Comparison of ENCODE assay signal across 32 mouse cellular contexts in the genomic region with DNA sequence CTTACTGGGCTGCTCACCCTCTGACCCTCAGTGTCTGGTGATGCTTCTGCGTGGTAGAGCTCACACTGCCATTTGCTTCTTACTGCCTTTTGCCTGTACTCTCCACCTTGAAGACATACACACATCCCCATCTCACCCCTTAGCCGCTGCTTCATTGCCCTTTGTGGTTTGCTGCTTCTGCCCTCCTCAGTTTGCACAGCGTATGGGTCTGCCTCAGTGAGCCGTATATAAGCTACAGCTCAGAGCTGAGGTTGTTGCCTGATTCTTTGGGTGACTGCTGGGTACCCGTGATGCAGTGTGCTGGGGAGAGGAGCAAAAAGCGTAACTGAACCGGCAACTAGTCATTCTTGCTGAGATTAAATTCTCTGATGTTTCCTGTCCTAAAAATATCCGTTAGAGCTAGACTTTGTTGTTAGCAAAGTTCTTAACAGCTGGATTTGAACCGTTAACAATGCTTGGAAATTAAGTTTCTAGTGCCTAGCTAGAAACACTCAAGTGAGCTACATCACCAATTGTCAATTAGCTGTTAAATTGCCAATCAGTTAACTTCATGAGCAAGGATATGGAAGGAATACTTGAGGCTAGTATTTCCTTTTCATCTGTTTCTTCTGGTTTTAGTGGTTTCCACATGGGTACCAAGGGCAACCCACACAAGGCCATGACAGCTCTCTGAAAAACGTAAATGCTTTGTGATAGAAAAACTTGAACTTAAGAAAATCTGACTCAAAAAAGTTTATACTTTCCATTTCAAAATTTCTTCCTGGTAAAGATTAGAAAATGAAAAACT. TPM values are rescaled to one million over a fixed set of nuclear protein-coding genes. Genes with fewer than 3 reads are reported as not detected.
DNase-seq lines count a peak whose midpoint lies in the region; ATAC-seq lines count a peak whose summit lies in the region.
"Had no signal": no experiment of that assay in that cellular context is flagged by ENCODE, and none has a peak within 500 bp of the region (broad histone marks: within the 10 kb centered on the region; RNA-seq: fewer than 3 reads in every experiment).

No protein-coding gene starts in this region.

- H3K4me3 ChIP-seq in megakaryocyte, embryonic 14.5 days (replicated peaks), result peak overlapping the region; percentile 60
- H3K4me3 ChIP-seq in midbrain, embryonic 15.5 days, result no peak overlapping the region
- H3K4me3 ChIP-seq in heart, embryonic 10.5 days, result no peak overlapping the region
- H3K4me3 ChIP-seq: embryonic facial prominence, embryonic 13.5 days; heart, embryonic 15.5 days; hindbrain, embryonic 13.5 days; left cerebral cortex, adult 2 months; limb, embryonic 12.5 days; liver, embryonic 15.5 days; midbrain, embryonic 12.5 days; neural tube, embryonic 15.5 days had no signal

- H3K27me3 ChIP-seq in megakaryocyte, embryonic 14.5 days (replicated peaks), result no peaks in the 10 kb centered on the region
- H3K27me3 ChIP-seq in splenic B cell, adult 2 months (ENCODE audit: control insufficient read depth, insufficient read depth, low read length, poor library complexity, severe bottlenecking), result no peaks in the 10 kb centered on the region
- H3K27me3 ChIP-seq in midbrain, embryonic 15.5 days (replicated peaks), result no peaks in the 10 kb centered on the region
- no peaks in the 10 kb centered on the region for H3K27me3 ChIP-seq in heart, embryonic 10.5 days (ENCODE audit: insufficient read depth, poor library complexity, severe bottlenecking)
- H3K27me3 ChIP-seq: embryonic facial prominence, embryonic 13.5 days; heart, embryonic 15.5 days; hindbrain, embryonic 13.5 days; limb, embryonic 12.5 days; liver, embryonic 15.5 days; midbrain, embryonic 12.5 days; neural tube, embryonic 15.5 days had no signal

- peaks cover 20% of the 10 kb centered on the region for H3K4me1 ChIP-seq in megakaryocyte, embryonic 14.5 days
- no peaks in the 10 kb centered on the region for H3K4me1 ChIP-seq in midbrain, embryonic 15.5 days
- no peaks in the 10 kb centered on the region for H3K4me1 ChIP-seq in heart, embryonic 10.5 days
- H3K4me1 ChIP-seq: embryonic facial prominence, embryonic 13.5 days; heart, embryonic 15.5 days; hindbrain, embryonic 13.5 days; limb, embryonic 12.5 days; liver, embryonic 15.5 days; midbrain, embryonic 12.5 days; neural tube, embryonic 15.5 days had no signal

- no peaks in the 10 kb centered on the region for H3K9me3 ChIP-seq in megakaryocyte, embryonic 14.5 days
- H3K9me3 ChIP-seq in midbrain, embryonic 15.5 days, result no peaks in the 10 kb centered on the region
- H3K9me3 ChIP-seq in heart, embryonic 10.5 days, result no peaks in the 10 kb centered on the region
- H3K9me3 ChIP-seq: embryonic facial prominence, embryonic 13.5 days; G1E; heart, embryonic 15.5 days; hindbrain, embryonic 13.5 days; limb, embryonic 12.5 days; liver, embryonic 15.5 days; midbrain, embryonic 12.5 days; neural tube, embryonic 15.5 days had no signal

- peak; percentile 45 for DNase-seq in splenic B cell, adult 2 months (ENCODE audit: low read depth, low spot score)
- DNase-seq in kidney, postnatal 25 days, result no peak
- no peak for DNase-seq in heart, embryonic 10.5 days (ENCODE audit: low spot score)
- DNase-seq: adrenal gland, postnatal 10 days; cerebellum, adult 11 months; cerebellum, adult 9-10 months; cerebellum, postnatal 36 days; embryo, embryonic 11 days; forebrain, postnatal 0 days; kidney, adult 2 months; kidney, postnatal 4 days; lung, embryonic 14.5 days; lung, postnatal 14 days; thymus, postnatal 14 days had no signal

- no peak overlapping the region for H3K4me2 ChIP-seq in midbrain, embryonic 15.5 days
- H3K4me2 ChIP-seq: embryonic facial prominence, embryonic 13.5 days; heart, embryonic 15.5 days; hindbrain, embryonic 13.5 days; limb, embryonic 12.5 days; liver, embryonic 15.5 days; lung, embryonic 14.5 days; midbrain, embryonic 12.5 days; neural tube, embryonic 15.5 days had no signal

- H3K9ac ChIP-seq in midbrain, embryonic 15.5 days, result no peak overlapping the region
- H3K9ac ChIP-seq: embryonic facial prominence, embryonic 13.5 days; forebrain, postnatal 0 days; heart, embryonic 15.5 days; hindbrain, embryonic 13.5 days; limb, embryonic 12.5 days; liver, embryonic 15.5 days; lung, embryonic 14.5 days; midbrain, embryonic 12.5 days; neural tube, embryonic 15.5 days had no signal

- ATAC-seq in megakaryocyte, adult 5-6 weeks (ENCODE audit: poor library complexity, severe bottlenecking), result no peak
- ATAC-seq in activated CD4-positive, CD25-positive, alpha-beta regulatory T cell, adult 4 months, result peak; percentile 53
- peak; percentile 65 for ATAC-seq in inflammation-experienced regulatory T-cells, adult 6 months
- no peak for ATAC-seq in midbrain, embryonic 15.5 days (replicated peaks)
- ATAC-seq: forebrain, postnatal 0 days had no signal

- WGBS in midbrain, embryonic 15.5 days, result 95% methylated on average over 10 of the region's 10 CpGs
- WGBS in heart, embryonic 10.5 days, result 92% methylated on average over 10 of the region's 10 CpGs

- peaks cover 83% of the 10 kb centered on the region for H3K36me3 ChIP-seq in megakaryocyte, embryonic 14.5 days (replicated peaks; ENCODE audit: low read length)
- no peaks in the 10 kb centered on the region; the same call in 1 of the 2 replicates for H3K36me3 ChIP-seq in splenic B cell, adult 2 months (ENCODE audit: control insufficient read depth, insufficient read depth, low read length, poor library complexity, severe bottlenecking)
- H3K36me3 ChIP-seq in midbrain, embryonic 15.5 days (replicated peaks), result no peaks in the 10 kb centered on the region
- peaks cover 87% of the 10 kb centered on the region for H3K36me3 ChIP-seq in heart, embryonic 10.5 days
- H3K36me3 ChIP-seq: neural tube, embryonic 15.5 days had no signal

- no peak overlapping the region for H3K27ac ChIP-seq in midbrain, embryonic 15.5 days
- no peak overlapping the region for H3K27ac ChIP-seq in heart, embryonic 10.5 days
- H3K27ac ChIP-seq: embryonic facial prominence, embryonic 13.5 days; heart, embryonic 15.5 days; hindbrain, embryonic 13.5 days; left cerebral cortex, adult 2 months; limb, embryonic 12.5 days; liver, embryonic 15.5 days; midbrain, embryonic 12.5 days; neural tube, embryonic 15.5 days had no signal

RNA-seq across cellular contexts. Expression of a gene that starts 22.5 kb away (rescaled TPM):
- polyA plus RNA-seq in megakaryocyte, embryonic 14.5 days (2012; ENCODE audit: insufficient read depth, low replicate concordance), result 3.9 TPM in 1 of 2 replicates, not detected in the other
- 6.4 and 7.9 TPM in 2 replicates for total RNA-seq in megakaryocyte, adult 5-6 weeks (2015)
- 2.1 and 2.2 TPM in 2 replicates for total RNA-seq in megakaryocyte, adult 5-6 weeks (2017)
- 10 to 100 TPM; 18.0 to 18.3 TPM for polyA plus RNA-seq in activated CD4-positive, CD25-positive, alpha-beta regulatory T cell, adult 4 months (2017; shearing (Covaris generic))
- polyA plus RNA-seq in inflammation-experienced regulatory T-cells, adult 6 months (2017; shearing (Covaris generic)), result 10 to 100 TPM; 10.2 to 17.5 (median 13.8) TPM
- 29.7 and 29.9 TPM in 2 replicates for polyA plus RNA-seq in midbrain, embryonic 15.5 days (2015; fragmentation: Nextera tagmentation; extraction: Ambion mirVana)
- polyA plus RNA-seq in heart, embryonic 10.5 days (2016; fragmentation: Nextera tagmentation; extraction: Ambion mirVana), result 15.7 and 16.1 TPM in 2 replicates

RNA-seq across cellular contexts. Expression of a gene that starts 35.9 kb away (rescaled TPM):
- not detected in 2 replicates for polyA plus RNA-seq in megakaryocyte, embryonic 14.5 days (2012; ENCODE audit: insufficient read depth, low replicate concordance)
- total RNA-seq in megakaryocyte, adult 5-6 weeks (2015), result not detected in 2 replicates
- total RNA-seq in megakaryocyte, adult 5-6 weeks (2017), result 0.15 TPM in 1 of 2 replicates, not detected in the other
- 1 to 10 TPM in 1 of 2 experiments, not detected in 1; 1.4 TPM for polyA plus RNA-seq in activated CD4-positive, CD25-positive, alpha-beta regulatory T cell, adult 4 months (2017; shearing (Covaris generic))
- 1 to 10 TPM in 1 of 3 experiments, under 1 TPM in 2; 0.38 to 1.3 (median 0.66) TPM for polyA plus RNA-seq in inflammation-experienced regulatory T-cells, adult 6 months (2017; shearing (Covaris generic))
- polyA plus RNA-seq in midbrain, embryonic 15.5 days (2015; fragmentation: Nextera tagmentation; extraction: Ambion mirVana), result 0.83 and 0.97 TPM in 2 replicates
- polyA plus RNA-seq in heart, embryonic 10.5 days (2016; fragmentation: Nextera tagmentation; extraction: Ambion mirVana), result 0.27 and 0.73 TPM in 2 replicates
- total RNA-seq: gastrocnemius, adult 8-10 months; heart, adult 8-10 months; liver, adult 2 months had no signal
- polyA plus RNA-seq: G1E; intestine, embryonic 14.5 days; kidney, adult 2 months; liver, adult 2 months had no signal

RNA-seq across cellular contexts. Expression of a gene that starts 47.8 kb away (rescaled TPM):
- 1.3 and 2.1 TPM in 2 replicates for polyA plus RNA-seq in megakaryocyte, embryonic 14.5 days (2012; ENCODE audit: insufficient read depth, low replicate concordance)
- 122 and 123 TPM in 2 replicates for total RNA-seq in megakaryocyte, adult 5-6 weeks (2015)
- total RNA-seq in megakaryocyte, adult 5-6 weeks (2017), result 396 and 423 TPM in 2 replicates
- polyA plus RNA-seq in activated CD4-positive, CD25-positive, alpha-beta regulatory T cell, adult 4 months (2017; shearing (Covaris generic)), result 10 to 100 TPM; 16.8 to 19.3 TPM
- 10 to 100 TPM in 1 of 3 experiments, 1 to 10 TPM in 2; 5.3 to 43.6 (median 6.4) TPM for polyA plus RNA-seq in inflammation-experienced regulatory T-cells, adult 6 months (2017; shearing (Covaris generic))
- 9.8 and 12.1 TPM in 2 replicates for polyA plus RNA-seq in midbrain, embryonic 15.5 days (2015; fragmentation: Nextera tagmentation; extraction: Ambion mirVana)
- 37.3 and 46.9 TPM in 2 replicates for polyA plus RNA-seq in heart, embryonic 10.5 days (2016; fragmentation: Nextera tagmentation; extraction: Ambion mirVana)

RNA-seq across cellular contexts. Expression of a gene that starts 47.8 kb away (rescaled TPM):
- polyA plus RNA-seq in megakaryocyte, embryonic 14.5 days (2012; ENCODE audit: insufficient read depth, low replicate concordance), result 2.4 TPM in 1 of 2 replicates, not detected in the other
- 67.0 and 70.8 TPM in 2 replicates for total RNA-seq in megakaryocyte, adult 5-6 weeks (2015)
- 39.0 and 45.4 TPM in 2 replicates for total RNA-seq in megakaryocyte, adult 5-6 weeks (2017)
- 10 to 100 TPM; 21.0 to 32.6 TPM for polyA plus RNA-seq in activated CD4-positive, CD25-positive, alpha-beta regulatory T cell, adult 4 months (2017; shearing (Covaris generic))
- 10 to 100 TPM; 22.3 to 35.5 (median 29.5) TPM for polyA plus RNA-seq in inflammation-experienced regulatory T-cells, adult 6 months (2017; shearing (Covaris generic))
- 23.9 and 27.4 TPM in 2 replicates for polyA plus RNA-seq in midbrain, embryonic 15.5 days (2015; fragmentation: Nextera tagmentation; extraction: Ambion mirVana)
- 15.5 and 16.6 TPM in 2 replicates for polyA plus RNA-seq in heart, embryonic 10.5 days (2016; fragmentation: Nextera tagmentation; extraction: Ambion mirVana)

Comparison
In these comparisons a context has a peak if more than half of its experiments do, and no peak if none do; other contexts are left out.
1. ATAC-seq: peak in activated CD4-positive, CD25-positive, alpha-beta regulatory T cell, adult 4 months (single experiment) and inflammation-experienced regulatory T-cells, adult 6 months (single experiment); none in megakaryocyte, adult 5-6 weeks (single experiment) and midbrain, embryonic 15.5 days (single experiment).